Mouse (Mus musculus) spleen, adult 12 weeks (tissue): ENCODE data around the gene Stat4.
A peak's percentile ranks its signal among the peaks of the same experiment; 100 is the strongest.
"Not testable (repeated sequence)": the region's sequence is repeated elsewhere in the genome, so short reads cannot be mapped to it uniquely, and the experiment has no call there.

Source experiments
- DNase-seq: peaks from one replicate; pipeline ENCODE4 v3.0.0; 2022; ENCODE audit warnings: low spot score

Stat4 gene

DNA sequence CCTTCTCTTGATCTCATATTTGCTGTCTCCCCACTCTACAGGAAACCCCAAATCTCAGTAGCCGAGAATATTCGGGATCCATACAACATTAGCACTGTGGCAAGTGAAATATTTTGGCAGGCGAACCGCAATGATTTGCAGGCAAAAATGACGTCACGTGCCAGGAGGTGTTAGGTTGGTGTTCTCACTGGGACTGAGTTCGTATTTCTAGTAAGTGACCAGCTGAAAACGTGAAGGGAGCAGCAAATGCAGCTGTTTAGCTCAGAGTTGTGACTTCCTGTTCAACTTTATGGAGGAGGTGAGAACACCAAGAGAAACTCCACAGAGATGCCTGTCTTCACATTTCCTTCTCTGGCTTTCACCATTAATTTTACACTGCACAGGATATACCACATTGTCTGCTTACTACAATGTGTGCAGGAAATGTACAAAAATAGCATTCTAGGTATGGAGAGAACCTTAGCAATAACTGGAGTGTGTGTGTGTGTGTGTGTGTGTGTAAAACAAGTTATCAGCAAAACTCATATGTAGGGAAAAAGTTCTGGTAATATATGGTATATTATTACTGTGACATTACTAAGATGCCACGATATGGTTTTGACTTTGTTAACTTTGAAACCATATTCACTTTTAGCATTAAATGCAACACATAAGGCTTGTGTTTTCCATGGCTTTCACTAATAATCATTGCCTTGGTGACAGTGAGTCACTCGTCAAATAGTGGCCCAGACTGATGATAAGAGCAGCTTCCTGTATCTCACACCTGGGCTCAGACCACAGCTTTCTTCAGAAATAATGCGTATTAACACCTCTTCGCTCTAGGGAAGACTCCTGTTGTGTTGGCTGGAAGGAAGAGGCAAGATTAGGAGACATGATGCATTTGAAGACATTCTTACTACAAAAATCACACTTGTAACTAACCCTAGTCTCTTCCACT lies 48.1 kb downstream of the Stat4 start:
- DNase-seq: no peak

- no peak for DNase-seq
These were observed 52.2 kb downstream of the Stat4 start for GRCm38 (mm10) chr1:52039151-52039550.

- no peak for DNase-seq
These were observed 52.7 kb downstream of the Stat4 start for GRCm38 (mm10) chr1:52039626-52040025.

DNA sequence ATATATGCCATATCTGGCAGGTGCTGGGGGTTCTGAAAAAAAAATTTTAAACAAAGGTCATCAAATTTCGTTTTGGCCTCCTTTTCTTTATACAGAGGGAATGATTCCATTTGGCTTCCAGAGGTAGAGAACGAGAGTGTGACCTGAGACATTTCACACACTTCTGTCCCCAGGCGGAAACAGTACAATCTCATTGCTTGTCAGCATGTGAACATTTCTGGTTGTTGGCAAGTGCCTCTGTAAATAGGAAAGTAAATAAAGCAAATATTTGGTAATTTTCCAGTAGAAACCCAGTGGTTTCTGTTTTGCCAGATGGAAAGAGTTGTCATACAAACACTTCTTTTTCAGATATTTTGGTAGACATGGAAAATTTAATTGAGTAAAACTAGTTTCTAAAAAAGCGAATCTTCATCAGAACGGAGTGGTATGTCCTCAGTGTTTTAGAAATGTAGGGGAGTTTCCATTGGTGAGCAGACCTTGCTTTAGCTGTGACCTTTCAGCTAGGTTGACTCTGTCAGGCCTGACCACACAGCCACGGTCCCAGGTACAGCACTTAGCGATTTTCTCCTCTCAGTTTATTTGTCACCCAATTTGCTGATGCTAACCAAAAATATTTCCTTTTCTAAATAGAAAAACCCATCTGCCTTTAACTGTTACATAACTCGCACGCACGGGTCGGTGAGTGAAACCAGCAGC lies 53.6 kb downstream of the Stat4 start:
- no peak for DNase-seq

GRCm38 (mm10) chr1:52043191-52043590 lies 56.2 kb downstream of the Stat4 start:
- DNase-seq: no peak

DNA sequence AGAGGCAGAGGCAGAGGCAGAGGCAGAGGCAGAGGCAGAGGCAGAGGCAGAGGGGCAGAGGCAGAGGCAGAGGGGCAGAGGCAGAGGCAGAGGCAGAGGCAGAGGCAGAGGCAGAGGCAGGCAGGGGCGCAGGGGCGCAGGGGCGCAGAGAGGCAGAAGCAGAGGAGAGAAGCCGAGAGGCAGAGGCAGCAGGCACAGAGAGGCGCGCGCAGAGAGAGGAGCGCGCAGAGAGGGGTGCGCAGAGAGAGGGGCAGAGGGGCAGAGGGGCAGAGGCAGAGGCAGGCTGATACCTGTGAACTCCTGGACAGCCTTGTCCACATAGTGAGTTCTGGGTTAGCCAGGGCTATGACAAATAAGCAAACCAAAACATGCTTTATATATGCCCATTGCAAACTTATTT lies 59.9 kb downstream of the Stat4 start:
- DNase-seq: not testable (repeated sequence)

- no peak for DNase-seq
These were observed 61.8 kb downstream of the Stat4 start for GRCm38 (mm10) chr1:52048711-52049110.

DNA sequence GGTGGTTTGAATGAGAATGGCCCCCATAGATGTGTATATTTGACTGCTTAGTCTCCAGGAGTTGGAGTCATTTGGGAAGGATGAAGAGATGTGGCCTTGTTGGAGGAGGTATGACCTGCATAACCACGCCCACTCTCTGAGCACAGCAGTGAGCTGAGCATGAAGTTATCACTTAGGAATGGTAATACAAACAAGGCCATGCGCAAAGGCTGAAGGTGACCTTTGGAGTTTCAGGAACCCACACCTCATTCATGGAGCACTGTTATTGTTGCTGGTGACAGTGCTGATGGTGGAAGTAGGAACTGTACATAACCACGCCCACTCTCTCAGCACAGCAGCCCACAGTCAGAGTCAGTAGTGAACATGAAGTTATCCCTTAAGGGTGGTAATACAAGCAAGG lies 62.9 kb downstream of the Stat4 start:
- DNase-seq: no peak

GRCm38 (mm10) chr1:52051542-52051941 lies 64.6 kb downstream of the Stat4 start:
- no peak for DNase-seq

DNA sequence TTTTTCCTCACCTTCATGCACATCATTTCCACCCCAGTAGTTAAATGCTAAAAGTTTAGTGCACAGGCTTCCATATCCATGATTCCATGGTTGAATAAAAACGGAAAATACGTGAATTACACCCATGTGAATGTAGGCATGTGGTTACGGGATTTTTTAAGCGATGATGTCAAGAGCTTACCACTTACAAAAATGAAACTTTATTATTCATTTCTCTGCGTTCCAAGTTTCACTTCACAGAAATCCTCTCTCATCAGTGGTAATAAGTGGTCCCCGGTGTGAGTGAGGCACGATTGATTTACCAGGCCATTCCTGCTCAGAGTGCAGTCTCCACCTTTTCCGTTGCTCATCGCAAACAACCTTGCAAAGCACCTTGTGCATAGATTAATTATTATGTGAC lies 66.0 kb downstream of the Stat4 start:
- no peak for DNase-seq

GRCm38 (mm10) chr1:52055947-52056346 lies 69.0 kb downstream of the Stat4 start:
- no peak for DNase-seq

GRCm38 (mm10) chr1:52057153-52057552 lies 70.2 kb downstream of the Stat4 start:
- no peak for DNase-seq

DNA sequence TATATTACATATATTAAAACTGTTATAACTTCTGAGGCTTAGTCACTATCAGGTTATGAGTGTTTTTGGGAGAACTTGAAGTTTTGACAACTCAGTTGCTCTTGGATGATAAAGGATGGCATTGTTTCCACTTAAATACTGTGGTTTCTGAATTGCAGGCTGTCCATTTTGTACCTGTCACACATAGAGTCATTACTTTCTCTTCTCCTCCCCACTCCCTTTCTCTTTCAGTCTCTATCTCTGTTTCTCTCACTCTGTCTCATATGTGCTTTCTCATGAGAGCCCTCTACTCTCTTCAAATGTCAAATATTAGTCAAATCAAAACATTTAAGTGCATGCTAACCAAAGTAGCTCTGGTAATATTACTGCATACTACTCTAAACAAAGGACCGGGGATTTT lies 79.3 kb downstream of the Stat4 start:
- no peak for DNase-seq

- no peak for DNase-seq
These were observed 79.7 kb downstream of the Stat4 start for GRCm38 (mm10) chr1:52066694-52067093.

DNA sequence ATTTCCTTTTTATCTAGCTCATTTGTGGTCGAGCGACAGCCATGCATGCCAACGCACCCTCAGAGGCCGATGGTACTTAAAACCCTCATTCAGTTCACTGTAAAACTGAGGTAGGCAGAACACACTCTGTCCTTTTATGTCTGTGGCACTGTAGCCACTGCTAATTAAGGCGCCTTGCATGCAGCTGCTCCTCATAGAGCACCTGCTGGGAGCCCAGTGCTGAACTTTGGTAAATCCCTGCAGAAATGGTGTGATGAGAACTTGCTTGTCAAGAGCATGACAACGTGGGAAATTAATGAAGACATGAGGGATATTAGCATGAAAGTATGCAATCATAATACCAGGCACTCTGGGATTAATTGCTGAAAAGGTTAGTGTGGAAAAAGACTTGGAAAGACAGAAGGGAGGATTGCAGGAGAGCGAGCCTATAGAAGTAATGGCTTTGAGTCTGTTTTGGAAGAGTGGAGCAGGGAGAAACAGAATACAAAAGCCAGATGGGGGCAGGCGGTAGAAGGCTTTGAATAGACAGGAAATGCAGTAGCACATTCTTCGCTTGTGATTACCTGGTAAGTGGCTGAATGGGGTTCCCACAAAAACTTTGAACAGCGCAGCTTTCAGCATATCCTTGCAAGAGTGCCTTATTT lies 92.9 kb downstream of the Stat4 start:
- no peak for DNase-seq

GRCm38 (mm10) chr1:52080375-52080774 lies 93.4 kb downstream of the Stat4 start:
- DNase-seq: no peak

DNA sequence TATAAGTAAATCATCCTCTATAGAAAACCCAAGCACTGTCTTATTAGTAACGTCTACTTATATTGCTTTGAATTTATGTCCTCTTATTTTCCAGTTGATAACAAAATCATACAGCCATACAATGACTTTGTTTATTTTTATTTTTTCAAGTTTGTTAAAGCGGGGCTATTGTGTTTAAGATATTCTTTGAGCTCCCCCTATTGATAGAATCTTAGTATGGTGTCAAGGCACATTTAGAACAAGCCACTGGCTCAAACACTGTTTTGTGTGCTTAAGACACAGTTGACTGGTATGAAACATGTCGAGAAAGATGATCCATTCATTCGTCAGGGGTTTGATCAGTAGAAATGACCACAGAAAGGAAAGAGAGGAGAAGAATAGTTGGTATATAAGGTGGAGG lies 99.3 kb downstream of the Stat4 start:
- no peak for DNase-seq

DNA sequence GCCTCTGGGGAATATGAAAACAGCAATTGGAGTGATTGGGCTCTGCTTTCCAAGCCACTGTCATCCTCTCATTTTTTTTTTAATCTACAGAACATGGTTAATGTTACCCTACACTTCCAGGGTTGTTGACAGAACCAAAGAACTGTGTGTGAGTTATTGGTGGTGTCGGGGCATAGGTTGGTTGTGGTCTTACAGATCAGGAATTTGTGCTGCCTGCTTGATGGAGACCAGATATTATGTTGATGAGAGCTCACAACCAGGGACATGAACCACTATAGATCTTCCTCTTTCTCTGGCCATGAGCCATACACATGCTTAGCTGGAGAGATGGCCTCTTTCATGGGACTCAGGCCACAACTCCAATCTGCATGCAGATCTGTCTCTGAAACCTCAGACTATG lies 100.2 kb downstream of the Stat4 start:
- no peak for DNase-seq

- DNase-seq: no peak
These were observed 101.7 kb downstream of the Stat4 start for GRCm38 (mm10) chr1:52088634-52089033.

- no peak for DNase-seq
These were observed 111.8 kb downstream of the Stat4 start for GRCm38 (mm10) chr1:52098618-52099232.

- DNase-seq: peak; percentile 23
These were observed 113.5 kb downstream of the Stat4 start for GRCm38 (mm10) chr1:52100496-52100895.

GRCm38 (mm10) chr1:52102795-52103194 lies 115.8 kb downstream of the Stat4 start:
- no peak for DNase-seq
